Mouse (Mus musculus): ENCODE data around the gene Taf3. TPM values are rescaled to one million over a fixed set of nuclear protein-coding genes. Genes with fewer than 3 reads are reported as not detected.

Taf3 gene
- polyA plus RNA-seq (2014; fragmentation: Illumina TruSeq; extraction: RNeasy Lipid Tissue Mini Kit (QIAGEN cat#74804); ENCODE audit: low read depth, low replicate concordance) = 6.9 TPM

GRCm38 (mm10) chr2:10048461-10048860, at the start of gene Taf3:
Gene Taf3, minus strand, starts transcription at chr2:10048596.

GRCm38 (mm10) chr2:10080310-10081010, 32.1 kb upstream of the Taf3 start, which contains the start of the genes Atp5c1 and Kin:
Gene Atp5c1, minus strand, starts transcription at chr2:10080510.
Gene Kin, plus strand, starts transcription at chr2:10080593.

DNA sequence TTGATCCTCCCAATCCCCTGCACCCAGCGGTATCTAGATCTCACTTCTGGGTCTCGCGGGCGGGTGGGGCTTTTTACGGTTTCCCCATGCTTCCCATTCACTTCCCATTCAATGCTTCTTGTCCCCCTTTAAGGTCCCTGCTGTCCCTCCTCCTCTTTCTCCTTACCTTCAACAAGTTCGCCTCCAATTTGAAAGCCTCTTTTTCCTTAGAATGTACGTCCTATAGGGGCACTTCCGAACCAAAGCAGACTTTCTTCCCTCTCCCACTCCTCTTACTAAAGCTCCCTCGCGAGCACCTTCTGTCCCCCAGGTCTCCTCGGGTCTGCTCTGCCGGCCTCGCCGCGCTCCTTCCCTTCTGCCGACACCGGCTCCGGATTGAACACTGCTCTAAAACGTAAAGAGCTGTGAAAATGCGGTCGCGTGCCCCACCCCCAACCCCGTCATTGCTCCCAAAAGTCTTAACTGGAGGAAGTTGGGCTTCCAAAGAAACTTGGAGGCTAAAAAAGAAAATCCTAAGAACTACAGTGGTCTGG, 158.7 kb downstream of the Taf3 start, which contains the start of gene Gata3:
Gene Gata3, minus strand, starts transcription at position 384 of the 533 bp plus-strand sequence.

DNA sequence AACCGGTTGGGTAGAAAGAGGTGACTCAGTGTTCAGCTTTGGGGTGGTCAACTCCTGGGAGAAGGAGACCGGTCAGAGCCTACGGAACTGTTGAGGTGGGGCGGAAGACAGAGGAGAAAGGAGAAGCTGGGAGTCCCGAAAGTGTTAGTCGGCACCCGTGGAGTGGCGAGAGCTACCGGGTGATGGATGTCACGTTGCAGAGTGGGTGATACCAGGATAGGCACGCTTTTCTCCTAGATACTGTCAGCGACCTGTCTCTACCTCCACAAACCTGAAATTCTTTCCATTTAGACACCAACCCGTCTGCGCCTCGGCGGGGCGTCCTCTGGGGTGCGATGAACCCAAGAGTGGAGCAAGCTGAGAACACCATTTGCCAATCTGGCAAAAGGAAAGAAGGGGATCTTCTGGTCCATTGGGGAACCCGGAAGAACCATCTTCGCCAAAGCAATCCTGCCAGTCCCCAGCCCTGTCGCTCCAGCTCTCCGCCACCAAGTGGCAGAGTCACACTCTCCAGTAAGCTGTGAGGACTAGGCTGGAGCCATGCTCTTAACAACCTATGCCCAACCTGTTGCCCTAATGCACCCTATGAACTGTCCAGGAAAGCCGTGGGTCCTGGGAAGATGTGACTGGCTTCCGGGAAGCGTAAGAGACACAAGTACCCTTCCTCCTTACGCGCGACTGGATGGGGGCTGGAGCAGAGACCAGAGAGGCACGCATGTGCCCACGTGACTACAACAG, 159.3 kb downstream of the Taf3 start, which contains the start of gene 9230102O04Rik:
Gene 9230102O04Rik, minus strand, starts transcription at position 628 of the 738 bp plus-strand sequence.

GRCm38 (mm10) chr2:9881051-9881591, 167.3 kb downstream of the Taf3 start, which contains the start of gene 4930412O13Rik:
Gene 4930412O13Rik, plus strand, starts transcription at chr2:9881252.

Other genes with a start within 250 kb of the Taf3 start
- gene 4930412O13Rik, start 167.3 kb downstream of the Taf3 start, polyA plus RNA-seq (2014; fragmentation: Illumina TruSeq; extraction: RNeasy Lipid Tissue Mini Kit (QIAGEN cat#74804); ENCODE audit: low read depth, low replicate concordance) = not detected
- gene 9230102O04Rik, start 159.1 kb downstream of the Taf3 start, polyA plus RNA-seq (2014; fragmentation: Illumina TruSeq; extraction: RNeasy Lipid Tissue Mini Kit (QIAGEN cat#74804); ENCODE audit: low read depth, low replicate concordance) = not detected
- gene Gata3, start 158.6 kb downstream of the Taf3 start, polyA plus RNA-seq (2014; fragmentation: Illumina TruSeq; extraction: RNeasy Lipid Tissue Mini Kit (QIAGEN cat#74804); ENCODE audit: low read depth, low replicate concordance) = 0.54 TPM
- 943 TPM for gene Atp5c1, start 31.9 kb upstream of the Taf3 start, polyA plus RNA-seq (2014; fragmentation: Illumina TruSeq; extraction: RNeasy Lipid Tissue Mini Kit (QIAGEN cat#74804); ENCODE audit: low read depth, low replicate concordance)
- 35.8 TPM for gene Kin, start 32.0 kb upstream of the Taf3 start, polyA plus RNA-seq (2014; fragmentation: Illumina TruSeq; extraction: RNeasy Lipid Tissue Mini Kit (QIAGEN cat#74804); ENCODE audit: low read depth, low replicate concordance)
- 15.9 TPM for gene Itih2, start 82.8 kb upstream of the Taf3 start, polyA plus RNA-seq (2014; fragmentation: Illumina TruSeq; extraction: RNeasy Lipid Tissue Mini Kit (QIAGEN cat#74804); ENCODE audit: low read depth, low replicate concordance)
- 268 TPM for gene Itih5, start 105.0 kb upstream of the Taf3 start, polyA plus RNA-seq (2014; fragmentation: Illumina TruSeq; extraction: RNeasy Lipid Tissue Mini Kit (QIAGEN cat#74804); ENCODE audit: low read depth, low replicate concordance)